Mouse (Mus musculus) c-Kit-negative CD71-positive TER-119-positive erythroid progenitor cells, embryonic 14.5 days (primary cell): ENCODE data around the gene Slc35e3.
"Not testable (repeated sequence)": the region's sequence is repeated elsewhere in the genome, so short reads cannot be mapped to it uniquely, and the experiment has no call there.

Experiments
- DNase-seq: peaks from one replicate; pipeline ENCODE4 v3.0.0-alpha.2; 2013; ENCODE audit warnings: low read depth, low spot score

Slc35e3 gene

DNA sequence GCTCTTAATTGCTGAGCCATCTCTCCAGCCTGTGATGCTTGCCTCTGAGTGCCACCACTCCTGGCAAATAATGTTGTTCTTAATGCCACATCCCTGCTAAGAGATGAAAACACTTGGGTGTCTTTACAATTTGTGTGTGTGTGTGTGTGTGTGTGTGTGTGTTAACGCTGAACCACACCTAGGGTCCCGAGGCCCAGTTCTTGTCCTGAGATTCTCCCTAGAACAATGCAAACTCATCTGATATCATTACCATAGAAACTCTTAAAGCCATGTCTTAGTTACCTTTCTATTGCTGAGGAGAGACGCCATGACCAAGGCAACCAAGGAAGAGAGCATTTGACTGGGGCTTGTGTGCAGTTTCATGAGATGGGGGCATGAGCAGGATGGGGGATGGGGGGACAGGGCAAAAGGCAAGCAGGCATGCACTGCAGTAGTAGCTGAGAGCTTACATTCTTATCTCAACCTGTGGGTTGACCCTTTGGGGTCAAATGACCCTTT lies 32.1 kb downstream of the Slc35e3 start:
- DNase-seq = no peak

GRCm38 (mm10) chr10:117713466-117713865 lies 32.7 kb downstream of the Slc35e3 start:
- no peak for DNase-seq

- DNase-seq = no peak
Measured at GRCm38 (mm10) chr10:117712871-117713270, 33.3 kb downstream of the Slc35e3 start.

GRCm38 (mm10) chr10:117712191-117712754 lies 33.9 kb downstream of the Slc35e3 start:
- no peak for DNase-seq

GRCm38 (mm10) chr10:117711408-117711807 lies 34.8 kb downstream of the Slc35e3 start:
- no peak for DNase-seq

DNA sequence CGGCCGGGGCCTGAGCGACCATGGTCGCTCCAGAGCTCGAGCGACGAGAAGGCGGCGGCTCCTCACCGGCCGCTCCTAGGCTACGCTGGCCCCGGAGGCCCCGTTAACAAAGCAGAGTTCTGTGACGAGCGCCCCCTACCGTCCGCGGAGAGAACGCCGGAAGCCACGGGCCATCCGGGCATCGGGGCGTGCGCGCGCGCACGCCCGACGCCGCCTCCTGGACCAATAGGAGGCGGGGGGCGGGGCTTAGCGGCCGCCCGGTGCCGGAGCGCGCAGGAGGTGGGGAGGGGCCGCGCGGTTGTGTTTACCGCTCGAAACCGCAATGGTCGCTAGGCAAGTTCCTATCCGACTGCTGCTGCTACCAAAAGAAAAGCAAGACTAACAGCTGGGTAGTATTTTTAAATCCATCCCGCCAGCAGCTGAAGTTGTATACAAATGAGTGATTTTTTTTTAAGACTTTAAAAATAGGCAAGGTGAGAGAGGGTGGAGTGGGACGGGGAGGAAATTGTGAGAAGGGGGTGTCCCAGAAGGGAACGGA lies 35.5 kb downstream of the Slc35e3 start, which contains the start of gene Mdm2:
Gene Mdm2 (minus strand): TSS at position 155 of the 538 bp plus-strand sequence.
- DNase-seq = peak; percentile 93

- peak; percentile 49 for DNase-seq
Measured at GRCm38 (mm10) chr10:117709930-117710603, 36.1 kb downstream of the Slc35e3 start.

DNA sequence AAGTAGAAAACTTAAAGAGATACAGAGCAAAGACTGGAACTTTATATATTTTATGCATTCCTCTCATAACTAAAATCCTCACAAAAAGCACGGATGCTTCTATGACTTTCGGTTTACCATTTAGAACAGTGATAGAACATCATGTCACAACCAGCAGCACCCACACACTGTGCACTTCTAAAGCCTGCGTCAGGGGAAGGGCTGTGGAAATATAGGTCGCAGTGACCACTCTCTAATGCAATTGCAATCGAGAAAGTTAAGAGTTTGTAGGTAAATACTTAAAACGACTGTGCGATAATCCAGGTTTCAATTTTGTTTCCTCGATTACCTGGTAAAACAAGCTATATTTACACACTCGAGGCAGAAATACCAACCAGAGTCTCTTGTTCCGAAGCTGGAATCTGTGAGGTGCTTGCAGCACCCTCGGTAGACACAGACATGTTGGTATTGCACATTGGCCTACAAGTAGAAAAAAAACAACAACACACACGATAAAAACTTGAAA lies 36.8 kb downstream of the Slc35e3 start:
- no peak for DNase-seq

- DNase-seq = no peak
Measured at GRCm38 (mm10) chr10:117708856-117709255, 37.3 kb downstream of the Slc35e3 start.

- DNase-seq = no peak
Measured at GRCm38 (mm10) chr10:117708376-117708775, 37.8 kb downstream of the Slc35e3 start.

GRCm38 (mm10) chr10:117707114-117707838 lies 38.9 kb downstream of the Slc35e3 start:
- DNase-seq = no peak

- DNase-seq = no peak
Measured at GRCm38 (mm10) chr10:117706440-117706839, 39.7 kb downstream of the Slc35e3 start.

GRCm38 (mm10) chr10:117705806-117706205 lies 40.4 kb downstream of the Slc35e3 start:
- DNase-seq = no peak

DNA sequence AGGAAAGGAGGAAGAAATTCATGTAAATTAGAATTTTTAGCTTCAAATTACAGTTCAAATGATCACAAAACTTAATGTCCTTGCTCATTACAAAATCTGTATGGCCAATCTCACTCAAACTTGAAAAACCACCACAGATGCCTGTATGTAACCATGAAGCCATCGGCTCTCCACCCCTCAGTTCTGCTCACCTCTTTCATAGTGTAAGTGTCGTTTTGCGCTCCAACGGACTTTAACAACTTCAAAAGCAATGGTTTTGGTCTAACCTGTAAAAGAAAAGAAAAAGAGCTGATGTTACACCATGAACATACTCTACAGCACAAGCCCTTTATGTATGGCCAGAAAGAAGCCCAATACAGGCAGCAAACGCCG lies 41.2 kb downstream of the Slc35e3 start:
- no peak for DNase-seq

GRCm38 (mm10) chr10:117704314-117704963 lies 41.7 kb downstream of the Slc35e3 start:
- not testable (repeated sequence) for DNase-seq

DNA sequence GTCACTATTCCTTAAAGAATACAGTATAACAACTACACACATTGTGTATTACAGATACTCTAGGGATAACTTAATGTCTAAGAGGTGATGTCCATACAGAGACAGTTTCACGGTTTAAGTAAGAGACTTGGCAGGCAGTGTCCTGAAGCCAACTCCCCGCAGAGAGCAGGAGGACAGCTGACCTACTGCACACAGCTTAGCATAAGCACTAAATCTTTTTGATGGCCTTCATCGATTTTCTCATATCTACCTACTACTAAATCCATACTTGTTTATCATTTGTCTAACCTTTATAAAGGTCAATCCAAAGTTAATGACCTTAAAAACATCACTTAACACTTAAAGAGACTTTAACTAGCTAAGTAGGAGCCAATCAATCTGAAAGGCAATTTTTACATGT lies 42.7 kb downstream of the Slc35e3 start:
- no peak for DNase-seq

GRCm38 (mm10) chr10:117702024-117702833 lies 43.9 kb downstream of the Slc35e3 start:
- no peak for DNase-seq

DNA sequence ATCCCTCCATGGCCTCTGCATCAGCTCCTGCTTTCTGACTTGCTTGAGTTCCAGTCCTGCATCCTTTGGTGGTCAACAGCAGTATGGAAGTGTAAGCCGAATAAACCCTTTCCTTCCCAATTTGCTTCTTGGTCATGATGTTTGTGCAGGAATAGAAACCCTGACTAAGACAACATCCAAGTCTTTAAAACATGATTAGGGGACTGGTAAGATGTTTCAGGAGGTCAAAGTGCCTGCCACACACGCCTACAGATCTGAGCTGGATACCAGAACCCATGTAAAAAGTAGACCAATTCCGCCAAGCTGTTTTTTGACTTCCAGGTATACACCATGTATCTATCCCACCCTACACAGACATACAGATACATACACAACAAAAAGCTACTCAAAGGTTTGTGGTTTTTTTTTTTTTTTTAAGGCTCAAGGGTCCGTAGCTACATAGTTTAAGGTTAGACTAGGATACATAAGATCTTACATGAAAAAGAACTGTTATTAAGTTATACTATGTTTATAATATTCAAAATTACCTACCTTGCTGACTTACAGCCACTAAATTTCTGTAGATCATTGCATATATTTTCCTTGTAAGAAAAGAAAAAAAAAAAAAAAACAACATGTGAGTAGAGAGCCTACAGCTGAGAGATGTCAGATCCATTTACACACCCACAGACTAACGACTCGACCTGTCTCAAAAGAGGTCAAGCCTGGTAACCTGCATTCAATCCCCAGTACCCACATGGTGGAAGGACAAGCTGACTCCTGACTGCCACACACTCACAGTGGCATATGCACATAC lies 44.9 kb downstream of the Slc35e3 start:
- no peak for DNase-seq

- no peak for DNase-seq
Measured at GRCm38 (mm10) chr10:117700450-117700849, 45.7 kb downstream of the Slc35e3 start.

- DNase-seq = no peak
Measured at GRCm38 (mm10) chr10:117699914-117700313, 46.3 kb downstream of the Slc35e3 start.
